Mouse (Mus musculus) right cerebral cortex, postnatal 4 days (tissue): ENCODE measurements at regions not wholly inside any gene's neighbourhood (a gene's known extent, or its start where the extent isn't known, plus 50 kb on each side); places are given as distances from the start of the nearest gene placed in this dataset.
A peak's percentile ranks its signal among the peaks of the same experiment; 100 is the strongest.

ENCODE experiments used
- DNase-seq: peaks from one replicate; pipeline ENCODE4 v3.0.0-alpha.2; 2022

DNA sequence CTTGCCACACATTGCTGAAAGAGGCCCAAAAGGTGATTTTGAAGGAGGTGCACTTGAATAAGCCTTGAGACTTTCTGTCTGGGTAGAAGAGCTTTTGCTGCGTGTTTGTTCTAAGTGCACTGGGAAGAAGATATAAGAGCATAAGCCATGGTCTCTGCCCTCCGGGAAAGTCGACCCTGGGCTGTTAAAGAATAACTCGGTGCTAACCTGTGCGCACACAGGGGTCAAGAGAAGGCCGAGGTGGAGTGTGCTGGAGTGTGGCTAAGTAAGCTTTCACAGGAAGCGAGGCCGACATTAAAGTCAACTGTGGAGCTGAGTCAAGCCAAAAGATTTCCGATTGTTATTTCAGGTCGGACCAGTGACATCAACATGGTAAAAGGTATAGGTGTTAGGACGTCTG, 473.0 kb downstream of the Slc4a3 start:
- DNase-seq: no peak

DNA sequence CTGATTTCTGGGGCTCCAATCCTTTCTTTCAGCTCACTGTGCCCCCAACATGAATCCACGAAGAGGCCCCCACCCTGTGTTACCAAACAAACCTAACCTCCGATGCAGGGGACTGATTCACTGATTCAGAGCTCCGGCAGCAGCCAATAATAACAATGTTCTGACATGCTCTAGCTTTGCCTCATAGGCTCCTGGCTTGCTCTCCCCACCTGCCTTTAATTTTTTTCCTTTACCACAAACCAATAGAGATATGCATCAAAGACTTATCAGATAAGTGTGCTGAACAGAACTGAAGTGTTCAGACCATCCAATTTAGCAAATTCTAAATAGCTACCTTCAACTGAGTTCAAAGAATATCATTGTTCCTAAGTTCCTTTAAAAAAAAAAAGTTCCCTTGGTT, 478.6 kb downstream of the Slc4a3 start:
- DNase-seq: no peak

DNA sequence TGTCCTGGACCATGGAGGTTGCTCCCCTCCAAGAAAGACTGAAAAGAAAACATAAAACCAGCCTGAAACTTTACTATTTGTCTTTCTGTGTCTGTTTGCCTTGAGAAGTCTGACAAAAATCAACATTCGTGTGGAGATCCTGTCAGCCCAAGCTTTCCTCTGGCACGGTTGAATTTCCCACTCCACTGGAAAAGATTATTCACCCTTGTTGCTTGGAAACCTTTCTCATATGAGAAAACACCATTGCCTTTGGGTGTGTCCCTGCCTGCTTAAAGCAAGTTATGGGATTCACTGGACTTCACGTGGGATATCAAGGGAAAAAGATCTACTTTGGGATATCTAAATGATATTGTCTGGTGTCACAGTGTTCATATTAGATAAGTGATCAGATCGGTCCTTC, 479.3 kb downstream of the Slc4a3 start:
- DNase-seq: no peak

DNA sequence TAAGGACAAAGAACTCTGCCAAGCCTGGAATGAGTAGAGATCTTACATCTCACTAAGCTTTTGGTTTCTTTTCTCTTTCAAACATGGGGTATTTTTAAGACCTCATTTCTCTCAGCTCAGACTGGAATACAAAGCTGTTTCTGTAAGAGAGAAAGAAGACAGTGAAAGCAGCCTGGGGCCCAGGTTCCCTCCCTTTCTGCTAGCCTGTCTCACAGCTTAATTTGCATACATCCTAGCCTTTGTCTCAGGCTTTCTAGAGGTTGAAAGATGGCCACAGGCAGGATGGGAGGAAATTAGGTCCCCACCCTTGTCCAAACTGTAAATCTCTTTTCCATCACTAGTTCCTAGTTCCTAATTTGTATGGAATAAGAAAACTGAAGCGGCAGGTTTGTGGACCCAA, 483.0 kb downstream of the Slc4a3 start:
- no peak for DNase-seq

DNA sequence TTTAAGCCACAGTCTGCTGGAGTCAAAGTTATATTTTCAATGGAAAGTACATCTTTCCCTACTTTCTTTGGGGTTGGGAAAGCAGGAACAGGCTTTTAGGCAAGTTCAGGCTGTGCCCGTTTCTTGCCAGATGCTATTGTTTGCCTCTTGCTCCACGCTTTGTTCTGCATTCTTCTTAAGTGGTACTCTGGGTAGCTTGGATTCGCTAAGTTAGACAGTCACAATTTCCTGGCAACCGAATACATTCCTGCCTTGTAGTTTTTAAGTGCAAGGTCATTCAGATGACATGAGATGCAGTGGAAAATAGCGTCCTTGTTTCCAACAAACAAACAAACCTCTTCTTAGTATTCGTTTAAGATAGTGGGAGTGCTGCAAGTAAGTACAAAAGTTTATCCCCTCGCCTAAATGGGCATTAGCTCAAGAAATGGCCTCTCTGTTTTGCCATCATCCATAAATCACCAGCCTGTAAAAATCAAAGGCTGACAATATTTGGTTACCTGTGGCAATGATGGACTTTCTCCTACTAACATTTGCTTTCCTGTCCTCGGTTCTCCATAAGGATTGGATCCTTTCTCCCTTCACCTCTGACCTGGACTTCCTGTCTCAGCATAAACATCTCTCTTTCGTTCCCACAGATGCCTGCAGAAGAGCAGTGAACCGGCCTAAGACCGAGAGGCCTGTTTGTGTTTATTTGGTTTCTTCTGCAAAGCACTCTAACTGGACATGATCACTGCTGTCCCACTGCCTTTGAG, 485.3 kb downstream of the Slc4a3 start:
- no peak for DNase-seq

DNA sequence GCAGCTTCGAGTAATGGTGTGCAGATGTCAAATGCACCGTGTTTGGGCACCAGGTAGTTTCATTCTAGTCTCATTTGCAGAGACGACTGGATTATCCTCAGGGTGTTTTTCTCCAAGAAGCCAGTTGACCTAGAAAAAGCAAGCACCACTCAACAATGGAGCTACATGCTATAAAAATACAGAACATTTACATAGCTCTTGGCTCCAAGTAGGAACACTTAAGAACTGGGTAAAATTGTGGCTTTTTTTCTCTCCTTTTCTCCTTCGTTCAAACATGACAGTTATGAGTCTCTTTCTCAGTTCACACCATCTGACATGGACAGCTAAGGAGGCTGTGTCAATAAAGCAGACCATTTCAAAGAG, 485.8 kb downstream of the Slc4a3 start:
- DNase-seq: no peak

DNA sequence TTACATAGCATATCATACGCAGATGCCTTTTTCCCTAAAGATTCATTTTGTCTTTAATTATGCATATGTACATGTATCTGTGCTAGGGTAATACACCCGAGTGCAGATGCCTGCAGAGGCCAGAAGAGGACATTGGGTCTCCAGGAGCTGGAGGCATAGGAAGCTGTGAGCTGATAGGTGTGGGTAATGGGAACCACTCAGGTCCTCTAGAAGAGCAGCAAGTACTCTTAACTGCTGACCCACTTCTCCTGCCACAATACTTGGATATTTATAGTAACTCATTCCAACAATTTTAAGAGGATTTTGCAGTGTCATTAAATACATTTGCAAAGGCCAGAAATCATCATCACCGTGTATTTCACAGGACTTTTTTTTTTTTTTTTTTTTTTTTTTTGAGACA, 486.6 kb downstream of the Slc4a3 start:
- DNase-seq: no peak

DNA sequence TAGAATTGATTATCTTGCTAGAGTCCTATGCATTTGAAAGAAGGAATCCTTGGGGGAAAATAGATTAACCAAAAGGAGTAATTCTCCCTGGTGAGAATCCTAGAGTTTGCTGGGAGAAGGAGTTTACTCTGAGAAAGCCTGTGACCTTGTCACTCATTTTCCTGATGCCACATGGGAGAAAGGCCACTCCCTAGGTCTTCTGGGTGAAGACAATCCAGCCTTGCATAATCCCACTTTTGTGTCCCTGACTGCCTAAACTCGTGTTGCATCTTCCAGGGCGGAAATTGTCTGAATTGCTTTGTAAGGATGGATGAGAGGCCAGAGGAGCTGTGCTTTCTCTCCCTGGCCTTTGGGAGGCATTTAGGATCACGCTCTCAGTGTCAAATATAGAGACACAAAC, 490.2 kb downstream of the Slc4a3 start:
- no peak for DNase-seq

DNA sequence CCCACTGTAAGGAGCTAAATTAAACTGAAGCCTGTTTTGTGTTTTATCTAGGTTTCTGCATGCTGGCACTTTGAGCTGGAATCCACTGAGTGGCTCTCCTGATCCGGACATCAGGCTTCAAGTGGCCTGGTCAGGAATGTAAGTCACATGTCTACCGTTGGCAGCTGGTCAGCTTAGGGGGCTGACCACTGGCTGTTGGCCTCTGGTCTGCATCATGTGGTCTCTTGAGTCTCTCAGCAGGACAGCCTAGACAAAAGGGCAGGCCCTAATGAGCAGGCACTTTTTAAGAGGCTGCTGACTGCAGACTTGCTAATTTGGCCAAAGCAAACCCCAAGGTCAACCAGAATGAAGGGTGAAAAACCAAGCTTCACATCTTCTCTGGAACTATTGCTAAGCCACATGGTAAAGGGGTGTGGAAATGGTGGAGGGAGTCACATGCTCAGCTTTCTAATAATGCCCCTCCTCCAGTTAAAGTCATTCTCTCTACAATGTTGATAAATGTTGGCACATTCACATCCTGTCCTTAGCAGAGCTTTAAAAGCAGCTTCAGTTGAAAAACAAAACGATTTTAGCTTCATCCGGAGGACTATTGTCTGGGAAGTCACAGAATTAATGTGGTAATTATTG, 493.1 kb downstream of the Slc4a3 start:
- DNase-seq: peak; percentile 35

DNA sequence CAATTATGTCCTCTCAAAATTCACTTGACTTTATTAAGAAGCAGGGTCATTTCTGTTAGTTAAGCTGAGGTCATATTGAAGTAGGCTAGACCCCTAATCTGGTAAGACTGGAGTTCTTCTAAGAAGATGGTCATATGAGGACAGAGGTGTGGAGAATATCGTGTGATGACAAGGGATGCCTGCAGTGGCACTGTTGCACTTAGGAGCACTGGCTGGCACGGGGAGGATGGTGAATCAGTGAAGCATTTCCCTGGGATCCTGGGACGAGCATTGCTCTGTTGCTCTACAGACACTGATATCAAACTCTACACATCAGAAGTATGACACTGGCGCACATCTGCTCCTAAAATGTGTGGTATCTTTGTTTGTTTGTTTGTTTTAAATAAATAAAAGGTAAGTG, 493.6 kb downstream of the Slc4a3 start:
- no peak for DNase-seq

DNA sequence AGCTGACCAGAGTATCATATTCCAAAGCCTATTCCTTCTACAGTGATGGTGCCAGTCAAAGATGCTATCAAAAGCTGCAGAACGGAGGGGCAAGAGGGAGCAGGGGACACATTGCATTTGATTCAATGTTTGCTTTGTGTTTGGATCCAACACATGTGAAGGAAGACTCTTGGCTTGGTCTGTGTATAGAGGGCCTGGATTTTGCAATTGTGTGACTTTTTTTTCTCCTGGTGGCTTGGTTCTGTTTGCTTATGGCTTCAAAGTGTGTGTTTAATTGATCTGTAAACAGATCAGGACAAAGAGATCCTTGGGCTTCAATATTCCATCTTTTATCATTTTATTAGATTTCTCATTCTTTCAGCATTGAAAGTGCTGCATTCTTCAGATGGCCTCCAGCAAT, 504.2 kb downstream of the Slc4a3 start:
- no peak for DNase-seq

DNA sequence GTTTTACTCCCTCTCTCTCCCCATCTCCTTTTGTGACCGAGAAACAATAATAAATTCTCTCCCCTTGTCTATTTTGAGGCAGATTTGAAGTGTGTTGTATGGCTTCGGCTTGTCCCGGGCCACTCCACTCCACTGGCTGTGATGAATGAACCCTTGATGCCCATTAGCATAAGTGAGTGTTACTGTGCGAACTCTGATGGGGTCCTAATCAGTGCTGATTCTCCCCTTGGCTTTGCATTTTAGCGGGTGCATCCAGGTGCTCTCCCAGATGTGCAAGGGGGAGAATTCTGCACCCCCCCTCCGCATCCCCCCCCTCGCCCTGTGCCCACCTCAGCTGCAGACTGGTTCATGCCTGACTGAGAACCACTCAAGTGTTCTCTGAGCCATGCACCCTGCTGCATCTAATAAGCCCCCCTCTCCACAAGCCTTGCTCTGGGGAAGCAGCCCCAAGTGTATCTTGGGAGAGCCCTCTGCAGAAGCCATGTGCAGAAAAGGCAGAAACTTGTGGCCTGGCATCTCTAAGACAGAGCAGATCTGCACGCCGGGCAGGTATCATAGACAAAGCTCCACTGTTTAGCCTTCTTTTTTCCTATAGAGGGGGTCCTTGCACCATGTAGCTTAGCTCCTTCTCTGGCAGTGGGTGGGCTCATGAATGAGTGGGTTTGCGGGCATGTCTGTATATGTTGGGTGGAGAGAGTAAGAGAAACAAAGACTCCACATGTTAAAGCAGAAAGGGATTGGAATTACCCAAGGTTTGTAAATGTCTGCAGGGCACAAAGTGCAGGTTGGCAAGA, 507.5 kb downstream of the Slc4a3 start:
- DNase-seq: no peak

DNA sequence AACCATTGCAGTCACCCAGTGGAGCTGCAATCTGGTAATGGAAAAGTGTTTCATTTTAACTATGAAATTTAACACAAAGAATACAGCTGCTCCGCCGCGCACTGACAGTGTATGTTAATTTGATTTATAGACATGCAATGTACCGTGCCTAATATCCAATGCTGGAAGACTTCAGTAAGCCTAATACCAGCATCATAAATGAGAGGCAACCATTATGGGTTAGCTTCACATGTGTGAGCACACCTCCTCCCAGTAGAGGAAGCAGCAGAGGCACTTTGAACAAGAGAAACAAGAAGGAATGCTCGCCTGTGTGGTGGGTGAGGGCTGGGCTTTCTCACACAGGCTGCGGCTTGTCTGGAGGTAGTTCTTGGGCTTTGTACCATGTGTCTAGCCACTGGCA, 519.7 kb downstream of the Slc4a3 start:
- no peak for DNase-seq

DNA sequence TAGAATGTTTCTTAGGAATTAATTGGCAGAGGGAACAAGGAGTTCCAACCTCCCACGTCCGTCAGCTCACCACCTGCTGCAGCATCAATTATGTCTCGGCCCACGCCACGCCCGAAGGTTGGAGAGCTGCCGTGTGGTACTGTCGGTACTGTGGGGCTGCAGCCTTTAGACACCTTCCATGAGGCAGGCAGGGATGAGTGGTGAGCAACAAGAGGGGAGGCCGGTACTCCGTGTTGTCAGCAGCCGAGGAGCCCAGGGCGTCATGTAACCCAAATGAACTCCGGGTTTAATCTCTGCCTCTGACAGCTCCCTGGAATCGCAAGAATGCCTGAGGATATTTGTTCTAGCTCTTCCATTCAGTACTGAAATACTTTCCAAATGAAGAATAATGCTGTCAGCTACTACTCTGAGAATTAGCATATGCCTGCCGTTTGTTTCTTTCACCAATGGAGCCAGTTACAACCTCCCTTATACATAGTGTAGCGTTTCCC, 524.8 kb downstream of the Slc4a3 start:
- DNase-seq: peak; percentile 17

DNA sequence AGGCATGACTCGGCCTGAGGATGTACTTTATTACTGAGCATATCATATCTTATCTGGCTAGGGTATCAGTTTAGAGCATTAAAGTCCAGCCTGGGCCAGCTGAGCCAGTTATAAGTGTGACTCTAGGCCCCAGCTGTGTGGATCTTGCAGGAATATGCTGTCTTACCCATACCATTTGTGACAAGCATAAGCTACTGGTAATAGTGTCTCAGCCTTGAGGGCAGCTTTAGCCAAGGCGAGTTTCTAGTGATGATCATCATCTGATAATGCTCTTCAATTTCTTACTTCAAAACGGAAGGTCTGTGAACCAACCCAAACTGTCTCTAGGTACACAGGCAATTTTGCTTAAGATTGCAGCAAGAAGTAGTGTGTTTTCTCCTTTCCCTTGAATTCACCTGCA, 529.1 kb downstream of the Slc4a3 start:
- no peak for DNase-seq

DNA sequence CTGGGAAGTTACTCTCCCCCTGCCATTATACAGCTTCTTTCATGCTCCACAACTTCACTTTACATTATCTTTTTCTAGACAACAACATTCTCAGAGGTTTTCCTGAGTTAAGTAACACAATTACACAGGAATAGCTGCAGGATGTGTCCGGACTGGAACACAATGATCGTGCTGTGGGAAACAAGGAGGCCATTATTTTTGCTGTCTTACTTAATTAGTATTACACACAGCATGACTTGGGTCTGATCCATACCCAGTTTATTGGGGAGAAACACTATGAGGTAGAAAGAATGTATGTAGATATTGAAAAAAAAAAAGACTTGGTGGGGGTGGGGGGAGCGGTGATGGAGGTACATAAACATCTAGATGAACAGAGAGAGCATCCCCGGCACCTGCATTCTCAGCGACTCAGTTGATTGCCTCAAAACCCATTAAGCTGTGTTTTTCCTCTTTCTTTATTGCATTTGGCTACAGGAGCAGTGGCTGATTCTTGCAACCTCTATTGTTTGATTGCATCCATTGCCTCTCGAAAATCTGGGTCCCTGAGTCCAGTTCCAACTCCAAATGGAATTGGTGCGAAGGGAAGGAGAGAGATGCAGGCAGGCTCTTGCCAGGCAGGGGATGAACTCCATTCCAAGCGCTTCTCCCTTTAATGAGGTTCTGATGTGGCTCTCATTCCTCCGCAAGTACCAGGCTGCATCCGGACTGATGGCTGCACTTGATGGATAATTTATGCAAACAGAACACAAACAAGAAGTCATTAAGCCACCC, 529.8 kb downstream of the Slc4a3 start:
- DNase-seq: no peak

DNA sequence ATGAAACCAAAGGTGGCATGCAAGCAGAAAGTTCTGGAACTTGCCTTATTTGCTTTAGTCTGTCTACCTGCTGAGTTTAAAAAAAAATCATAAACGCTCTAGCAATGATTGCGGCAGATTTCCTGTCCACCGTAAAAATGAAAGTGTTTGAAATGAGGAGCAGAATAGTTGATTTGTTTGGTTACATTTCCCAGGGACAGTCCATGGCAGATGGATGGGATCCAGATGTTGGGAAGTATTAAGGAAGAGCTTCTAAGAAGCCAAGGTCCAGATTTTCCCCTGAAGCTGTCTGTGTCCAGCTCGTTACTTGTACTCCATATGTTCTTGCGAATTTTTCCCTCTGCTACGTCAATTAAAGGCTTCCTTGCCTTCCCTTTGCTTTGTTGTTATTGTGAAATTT, 534.2 kb downstream of the Slc4a3 start:
- DNase-seq: no peak

DNA sequence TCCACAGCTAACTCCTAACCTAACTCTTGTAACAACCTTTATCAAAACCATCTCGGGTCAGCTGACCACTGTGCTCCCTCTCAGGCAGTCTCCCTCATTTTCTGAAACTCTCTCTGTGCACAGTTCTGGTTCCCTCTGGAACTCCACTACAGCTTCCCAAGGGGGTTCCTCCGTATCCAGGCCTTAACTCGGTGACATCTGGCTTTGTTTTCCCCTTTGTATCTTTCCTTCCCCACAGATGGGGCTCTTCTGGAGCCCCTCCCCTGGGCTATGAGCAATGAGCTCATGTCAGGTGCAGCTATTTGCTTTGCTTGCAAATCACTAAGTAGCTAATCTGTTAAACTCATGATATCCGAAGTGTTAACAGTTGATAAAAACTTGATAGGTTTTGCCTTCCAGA, 535.6 kb downstream of the Slc4a3 start:
- DNase-seq: no peak

DNA sequence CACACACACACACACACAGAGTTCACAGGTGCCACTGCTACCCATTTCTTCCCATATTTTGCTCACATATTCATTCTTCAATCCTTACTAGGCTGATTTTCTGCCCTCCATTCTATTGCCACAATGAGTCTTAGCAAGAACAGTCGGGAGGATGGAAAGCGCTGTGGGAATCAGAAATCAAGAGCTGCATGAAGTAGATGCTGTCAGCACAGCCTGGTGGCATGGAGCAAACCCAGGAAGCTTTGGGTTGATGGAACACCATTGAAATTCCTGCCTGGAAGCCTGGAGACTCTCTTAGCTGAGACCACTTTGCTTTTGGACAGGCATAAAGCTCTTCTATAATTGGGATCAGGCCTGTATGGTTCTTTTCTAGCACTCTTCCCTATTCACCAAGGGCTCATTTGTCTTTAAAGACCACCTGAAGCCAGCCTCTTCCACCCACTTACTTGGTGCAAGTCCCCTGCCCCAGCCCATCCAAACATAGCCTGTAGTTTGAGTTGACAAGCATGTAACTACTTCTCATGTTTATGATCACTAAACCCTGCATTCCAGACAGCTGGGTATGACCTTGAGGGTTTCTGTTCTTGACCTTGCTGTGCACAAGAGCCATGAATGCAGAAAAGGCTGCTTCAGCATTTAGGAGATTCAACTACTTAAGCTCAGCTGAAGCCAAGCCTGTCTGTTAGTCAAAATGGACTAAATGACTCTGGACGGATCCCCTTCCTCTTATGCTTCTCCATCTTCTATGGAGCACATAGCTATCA, 537.4 kb downstream of the Slc4a3 start:
- no peak for DNase-seq

DNA sequence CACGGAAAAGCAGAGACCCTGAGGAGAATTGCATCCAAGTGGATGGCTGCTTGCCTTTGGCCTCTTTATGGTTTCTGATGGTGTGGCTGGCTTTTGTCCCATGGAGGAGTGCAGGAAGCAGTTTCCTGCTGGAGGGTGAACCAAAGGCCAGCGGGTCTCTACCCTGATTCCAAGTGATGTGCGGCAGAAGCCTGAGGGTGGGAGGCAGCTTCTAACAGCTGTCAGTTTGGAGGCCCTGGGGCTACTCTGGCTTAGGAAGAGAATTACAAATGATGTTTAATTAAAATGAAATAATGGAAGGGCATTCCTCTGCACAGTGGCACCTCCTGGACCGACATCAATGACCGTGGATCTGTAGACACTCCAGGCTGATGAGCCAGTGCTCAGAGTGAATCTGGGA, 545.0 kb downstream of the Slc4a3 start:
- no peak for DNase-seq

DNA sequence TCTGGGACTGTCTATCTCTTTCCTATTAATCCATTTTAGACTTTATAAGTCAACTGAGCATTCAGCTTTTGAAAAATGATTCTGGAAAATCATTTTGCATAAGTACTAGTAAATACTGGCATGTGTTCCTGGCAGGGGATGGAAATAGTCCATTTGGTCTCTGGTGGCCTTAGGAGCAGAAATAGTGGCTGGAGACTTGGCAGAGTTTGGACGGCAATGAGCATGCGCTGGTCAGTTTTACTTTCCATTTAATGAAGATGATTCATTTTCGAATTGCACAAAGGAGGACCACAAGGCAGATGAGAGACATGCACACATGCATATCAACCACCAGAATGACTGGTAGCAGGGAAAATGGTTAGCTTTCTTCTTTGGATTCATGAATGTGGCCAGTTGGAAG, 567.2 kb downstream of the Slc4a3 start:
- DNase-seq: no peak

DNA sequence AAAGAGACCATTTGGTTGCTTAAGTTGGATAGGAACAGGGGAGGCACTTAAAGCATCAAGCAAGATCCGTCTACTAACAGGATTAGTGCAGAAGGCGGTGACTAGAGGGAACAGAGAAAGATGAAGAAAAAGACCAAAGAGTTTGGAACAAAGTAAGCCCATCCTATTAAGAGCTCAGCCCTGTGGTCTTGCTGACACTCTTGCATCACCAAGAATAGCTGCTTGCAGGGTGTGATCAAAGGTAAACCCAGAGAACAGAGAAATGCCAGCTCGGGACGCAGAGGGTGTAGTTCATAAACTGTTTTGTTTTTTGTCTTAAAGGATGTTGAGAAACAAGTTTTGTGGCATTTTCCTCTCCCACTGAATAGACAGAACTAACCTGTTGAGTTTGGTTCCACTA, 574.8 kb downstream of the Slc4a3 start:
- DNase-seq: no peak

DNA sequence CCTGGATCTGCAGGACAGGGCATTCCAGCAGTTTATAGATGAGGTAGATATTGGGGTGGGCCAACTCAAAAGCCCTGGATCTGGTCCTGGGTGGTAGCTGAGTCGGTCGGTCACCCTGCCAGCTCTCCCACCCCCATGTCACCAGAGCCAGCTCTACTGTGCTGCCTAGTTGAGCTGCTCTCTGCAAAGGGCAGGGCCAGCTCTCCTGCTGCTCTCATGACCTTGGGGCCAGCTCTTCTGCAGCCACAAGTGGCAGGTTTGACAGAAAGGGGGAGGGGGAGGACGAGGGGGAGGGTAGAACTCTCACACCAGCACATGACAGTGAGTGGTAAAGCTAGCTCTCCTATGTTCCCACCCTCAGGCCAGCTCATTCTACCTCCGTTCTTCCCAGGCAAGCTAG, 584.3 kb downstream of the Slc4a3 start:
- no peak for DNase-seq
